Mouse (Mus musculus) layer of hippocampus, adult 2 months (tissue): ENCODE measurements around the gene Mpp4. TPM values are rescaled to one million over a fixed set of nuclear protein-coding genes. Genes with fewer than 3 reads are reported as not detected.

ENCODE experiments used
- DNase-seq, 2 experiments: peaks; one replicate each; pipeline ENCODE4 v3.0.0; 2022; ENCODE audit warnings: low spot score in 2 of 2
- H3K27ac ChIP-seq: fragments of 200-600 bp; 2 replicates; pipeline ENCODE4 v1.8.1; 2022
- H3K4me3 ChIP-seq: fragments of 200-600 bp; 2 replicates; pipeline ENCODE4 v1.8.1; 2022; ENCODE audit warnings: mild to moderate bottlenecking
- CTCF ChIP-seq: fragments of 200-600 bp; conservative IDR thresholded peaks from 2 replicates; pipeline ENCODE4 v1.8.1; 2022; ENCODE audit warnings: antibody characterized with exemption, mild to moderate bottlenecking, moderate library complexity
- total RNA-seq, 2 experiments: library from RNA; stranded (reverse); gene quantifications; 2 replicates each; pipeline ENCODE4 v1.2.3; 2021

The Mpp4 gene
- total RNA-seq, 2 experiments from 2014 or later, result 1.8 to 2.7 TPM

DNA sequence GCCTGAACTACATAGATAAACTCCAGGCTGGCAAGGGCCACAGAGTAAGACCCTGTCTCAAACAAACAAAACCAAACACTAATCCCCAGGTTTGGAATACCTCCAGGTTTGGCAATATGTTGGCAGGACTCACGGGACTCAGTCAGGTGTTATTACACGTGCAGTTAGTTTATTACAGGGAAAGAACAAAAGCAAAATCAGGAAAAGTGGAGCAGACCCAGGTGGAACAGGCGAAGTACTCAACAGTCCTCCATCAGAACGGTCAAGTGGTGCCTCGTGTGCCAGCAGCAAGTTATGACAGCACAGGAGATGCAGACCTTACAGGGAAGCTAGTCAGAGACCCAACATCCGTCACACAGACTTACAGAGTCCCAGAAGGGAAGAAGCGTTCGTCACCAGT, 52.7 kb downstream of the Mpp4 start:
- no peak overlapping the region for H3K27ac ChIP-seq
- TF ChIP-seq CTCF, result no peak
- no peak overlapping the region for H3K4me3 ChIP-seq
- DNase-seq, result no peak

DNA sequence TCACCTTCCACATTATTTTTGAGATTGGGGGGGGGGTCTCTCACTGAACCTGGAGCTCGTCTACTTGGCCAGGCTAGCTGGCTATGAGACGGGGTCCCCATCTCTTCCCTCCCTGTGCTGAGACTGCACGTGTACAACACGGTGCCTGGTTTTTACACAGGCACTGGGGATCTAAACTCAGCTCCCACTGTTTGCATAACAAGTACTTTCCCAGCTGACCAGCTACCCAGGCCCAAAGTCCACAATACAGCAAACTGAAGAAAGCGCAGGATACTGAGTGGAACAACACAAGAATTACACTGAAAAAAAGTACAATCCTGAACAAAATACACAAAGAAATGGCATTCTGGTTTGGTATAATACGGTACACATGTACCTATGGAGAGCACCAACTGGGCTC, 61.1 kb downstream of the Mpp4 start:
- no peak overlapping the region for H3K27ac ChIP-seq
- H3K4me3 ChIP-seq, result no peak overlapping the region
- TF ChIP-seq CTCF, result no peak
- no peak for DNase-seq

GRCm38 (mm10) chr1:59101020-59101419, 62.2 kb downstream of the Mpp4 start:
- no peak for DNase-seq
- TF ChIP-seq CTCF, result no peak
- H3K27ac ChIP-seq, result no peak overlapping the region
- H3K4me3 ChIP-seq, result no peak overlapping the region

GRCm38 (mm10) chr1:59094705-59095104, 68.5 kb downstream of the Mpp4 start, which contains the start of gene C2cd6:
Gene C2cd6, minus strand, starts transcription at chr1:59094900.
- DNase-seq, result no peak
- Histone ChIP-seq H3K27ac (no peak within 1 kb of the TSS), H3K4me3 (no peak within 1 kb of the TSS)
- TF ChIP-seq CTCF, result no peak

Other genes with a start within 250 kb of the Mpp4 start
- 100 to 1,000 TPM; 118 to 133 TPM for gene Trak2, start 190.0 kb downstream of the Mpp4 start, total RNA-seq
- gene Stradb, start 189.9 kb downstream of the Mpp4 start, total RNA-seq, result 10 to 100 TPM; 37.2 to 44.4 TPM
- gene C2cd6, start 68.5 kb downstream of the Mpp4 start, total RNA-seq, result not detected
- 10 to 100 TPM; 29.8 to 31.6 TPM for gene Tmem237, start 43.0 kb downstream of the Mpp4 start, total RNA-seq
- gene Als2, start 73.8 kb upstream of the Mpp4 start, total RNA-seq, result 10 to 100 TPM; 50.0 to 51.8 TPM
- not detected for gene Cdk15, start 93.5 kb upstream of the Mpp4 start, total RNA-seq